Mouse (Mus musculus): ENCODE measurements around the gene Arl13a. TPM values are rescaled to one million over a fixed set of nuclear protein-coding genes. Genes with fewer than 3 reads are reported as not detected.

Arl13a gene
- total and polyA plus RNA-seq, 3 experiments: not detected

GRCm38 (mm10) chrX:134162826-134163225 lies 24.5 kb upstream of the Arl13a start:
- peaks cover 0 to 18% of the 10 kb centered on the region in 2 experiments; a peak in 1 of 4 replicates for H3K4me1 ChIP-seq (ENCODE audit: control insufficient read depth in 1 of 2, insufficient read depth in 2 of 2)
- H3K4me3 ChIP-seq (replicated peaks in 1 of 3; ENCODE audit: low read depth in 2 of 3, low read length in 2 of 3, poor library complexity in 1 of 3): no peak overlapping the region
- dilution Hi-C loops (cut with MboI; ENCODE audit: extremely low pct_ligation_motif_present, extremely low pct_unique_long_range_greater_than_20kb, low sequenced_read_pairs) (no loop called here), in situ Hi-C loops (cut with MboI; ENCODE audit: low pct_ligation_motif_present, low pct_unique_long_range_greater_than_20kb, low sequenced_read_pairs) (no loop called here)
- TF ChIP-seq ELF1 (IDR thresholded peaks at IDR 0.05; ENCODE audit: low read depth, low read length): no peak
- TF ChIP-seq IRF4 (IDR thresholded peaks at IDR 0.05; ENCODE audit: low read depth, low read length): no peak
- TF ChIP-seq USF2 (conservative IDR thresholded peaks at IDR 0.05; ENCODE audit: low read depth, low read length): no peak
- TF ChIP-seq SMC3 (IDR thresholded peaks at IDR 0.05; ENCODE audit: low read depth, low read length): no peak
- TF ChIP-seq TCF12 (IDR thresholded peaks at IDR 0.05; ENCODE audit: low read depth, low read length): no peak
- no peak for TF ChIP-seq POLR2A (IDR thresholded peaks at IDR 0.05; ENCODE audit: low read depth, low read length)
- no peak for TF ChIP-seq PAX5 (IDR thresholded peaks at IDR 0.05; ENCODE audit: low read length)
- no peak for TF ChIP-seq ZMIZ1 (IDR thresholded peaks at IDR 0.05; ENCODE audit: low read depth, low read length)
- TF ChIP-seq UBTF (IDR thresholded peaks at IDR 0.05; ENCODE audit: low read depth, low read length): no peak
- no peak overlapping the region for H3K9ac ChIP-seq (ENCODE audit: insufficient read depth, low read depth)
- H3K9me3 ChIP-seq (replicated peaks; ENCODE audit: low read length): peaks cover 2% of the 10 kb centered on the region
- no peaks in the 10 kb centered on the region for H3K36me3 ChIP-seq (replicated peaks in 1 of 2; ENCODE audit: control insufficient read depth in 1 of 2, insufficient read depth in 1 of 2, low read length in 1 of 2)
- no peaks in the 10 kb centered on the region for H3K79me2 ChIP-seq (replicated peaks; ENCODE audit: control insufficient read depth, extremely low read depth, insufficient read depth, poor library complexity, severe bottlenecking)
- H3K27ac ChIP-seq (ENCODE audit: insufficient read depth, low read depth): no peak overlapping the region
- no peak overlapping the region for H3K4me2 ChIP-seq (ENCODE audit: insufficient read depth, low read depth, poor library complexity, severe bottlenecking)
- DNase-seq (ENCODE audit: extremely low read depth): no peak
- no peaks in the 10 kb centered on the region for H3K27me3 ChIP-seq (replicated peaks)

- Histone ChIP-seq H3K27me3 (replicated peaks) (no peaks in the 10 kb centered on the region), H3K4me1 (ENCODE audit: control insufficient read depth in 1 of 2, insufficient read depth in 2 of 2) (peaks cover 0 to 16% of the 10 kb centered on the region in 2 experiments; a peak in 1 of 4 replicates), H3K27ac (ENCODE audit: insufficient read depth, low read depth) (no peak overlapping the region), H3K4me3 (replicated peaks in 1 of 3; ENCODE audit: low read depth in 2 of 3, low read length in 2 of 3, poor library complexity in 1 of 3) (no peak overlapping the region), H3K79me2 (replicated peaks; ENCODE audit: control insufficient read depth, extremely low read depth, insufficient read depth, poor library complexity, severe bottlenecking) (no peaks in the 10 kb centered on the region), H3K4me2 (ENCODE audit: insufficient read depth, low read depth, poor library complexity, severe bottlenecking) (no peak overlapping the region), H3K9me3 (replicated peaks; ENCODE audit: low read length) (peaks cover 2% of the 10 kb centered on the region), H3K36me3 (replicated peaks in 1 of 2; ENCODE audit: control insufficient read depth in 1 of 2, insufficient read depth in 1 of 2, low read length in 1 of 2) (no peaks in the 10 kb centered on the region), H3K9ac (ENCODE audit: insufficient read depth, low read depth) (no peak overlapping the region)
- in situ Hi-C loops (cut with MboI; ENCODE audit: low pct_ligation_motif_present, low pct_unique_long_range_greater_than_20kb, low sequenced_read_pairs): no loop called here
- dilution Hi-C loops (cut with MboI; ENCODE audit: extremely low pct_ligation_motif_present, extremely low pct_unique_long_range_greater_than_20kb, low sequenced_read_pairs): no loop called here
- DNase-seq (ENCODE audit: extremely low read depth): peak; percentile 18
- TF ChIP-seq CTCF (conservative IDR thresholded peaks at IDR 0.05 in 1 of 2, IDR thresholded peaks at IDR 0.05 in 1 of 2; ENCODE audit: low read depth in 2 of 2, low read length in 2 of 2): no peak
Observed at GRCm38 (mm10) chrX:134163484-134163883, 23.8 kb upstream of the Arl13a start.

GRCm38 (mm10) chrX:134170584-134170983 lies 16.7 kb upstream of the Arl13a start:
- dilution Hi-C loops (cut with MboI; ENCODE audit: extremely low pct_ligation_motif_present, extremely low pct_unique_long_range_greater_than_20kb, low sequenced_read_pairs) (no loop called here), in situ Hi-C loops (cut with MboI; ENCODE audit: low pct_ligation_motif_present, low pct_unique_long_range_greater_than_20kb, low sequenced_read_pairs) (no loop called here)
- Histone ChIP-seq H3K9ac (ENCODE audit: insufficient read depth, low read depth) (no peak overlapping the region), H3K79me2 (replicated peaks; ENCODE audit: control insufficient read depth, extremely low read depth, insufficient read depth, poor library complexity, severe bottlenecking) (no peaks in the 10 kb centered on the region), H3K36me3 (replicated peaks in 1 of 2; ENCODE audit: control insufficient read depth in 1 of 2, insufficient read depth in 1 of 2, low read length in 1 of 2) (no peaks in the 10 kb centered on the region), H3K4me2 (ENCODE audit: insufficient read depth, low read depth, poor library complexity, severe bottlenecking) (no peak overlapping the region), H3K4me1 (ENCODE audit: control insufficient read depth in 1 of 2, insufficient read depth in 2 of 2) (peaks cover 0 to 27% of the 10 kb centered on the region in 2 experiments; a peak in 2 of 4 replicates), H3K27ac (ENCODE audit: insufficient read depth, low read depth) (no peak overlapping the region), H3K27me3 (replicated peaks) (no peaks in the 10 kb centered on the region), H3K9me3 (replicated peaks; ENCODE audit: low read length) (no peaks in the 10 kb centered on the region), H3K4me3 (replicated peaks in 1 of 3; ENCODE audit: low read depth in 2 of 3, low read length in 2 of 3, poor library complexity in 1 of 3) (no peak overlapping the region)
- TF ChIP-seq ELF1 (IDR thresholded peaks at IDR 0.05; ENCODE audit: low read depth, low read length) (0 out of 2 replicates have a peak, but pooled peaks have one; percentile 21), PAX5 (IDR thresholded peaks at IDR 0.05; ENCODE audit: low read length) (no peak), EP300 (IDR thresholded peaks at IDR 0.05; ENCODE audit: low read length) (peak; percentile 74), MAFK (IDR thresholded peaks at IDR 0.05; ENCODE audit: insufficient replicate concordance, low read length) (peak; percentile 51; the same call in 1 of the 2 replicates), CHD2 (IDR thresholded peaks at IDR 0.05; ENCODE audit: low read length) (no peak), RAD21 (IDR thresholded peaks at IDR 0.05; ENCODE audit: low read depth, low read length) (no peak), IRF4 (IDR thresholded peaks at IDR 0.05; ENCODE audit: low read depth, low read length) (peak; percentile 65), MEF2A (IDR thresholded peaks at IDR 0.05; ENCODE audit: borderline replicate concordance, low read depth, low read length) (peak; percentile 75), SMC3 (IDR thresholded peaks at IDR 0.05; ENCODE audit: low read depth, low read length) (no peak), GABPA (IDR thresholded peaks at IDR 0.05; ENCODE audit: insufficient replicate concordance, low read depth, low read length) (no peak)
- peak; percentile 35 for DNase-seq (ENCODE audit: extremely low read depth)

All from CH12.LX (cell line).